Mouse (Mus musculus) heart, adult 2 months (tissue): ENCODE measurements around the gene Clstn2.

Experiments
- CTCF ChIP-seq: fragments of 200-600 bp; IDR thresholded peaks from 2 replicates; pipeline ENCODE4 v1.8.1; 2022; ENCODE audit warnings: antibody characterized with exemption, mild to moderate bottlenecking, moderate library complexity
- EP300 ChIP-seq: fragments of 200-500 bp; IDR thresholded peaks from 2 replicates; pipeline ENCODE4 v1.6.1; 2011; ENCODE audit warnings: low read depth, low read length, control low read depth; ENCODE audit not compliant: insufficient read depth
- POLR2A ChIP-seq: fragments of 200-500 bp; IDR thresholded peaks from 2 replicates; pipeline ENCODE4 v1.6.1; 2011; ENCODE audit warnings: mild to moderate bottlenecking, low read depth, low read length, control low read depth; ENCODE audit not compliant: insufficient read depth

DNA sequence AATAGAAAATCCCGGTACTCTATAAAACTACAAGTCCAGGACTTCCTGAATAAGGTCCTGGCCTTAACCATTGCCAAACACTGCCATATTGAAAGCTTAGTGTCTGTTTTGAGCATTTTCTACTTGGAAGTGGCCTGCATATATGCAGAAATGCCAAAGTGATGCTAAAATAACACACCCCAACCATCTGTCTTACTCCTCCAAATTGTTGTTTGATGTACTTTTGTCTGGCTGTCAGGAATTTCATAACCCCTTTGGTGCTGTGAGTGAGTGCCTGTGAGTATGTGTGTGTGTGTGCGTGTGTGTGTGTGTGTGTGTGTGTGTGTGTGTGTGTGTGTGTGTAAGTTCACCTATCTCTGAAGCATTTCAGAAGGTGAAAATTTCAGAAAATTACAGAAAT, 13.1 kb downstream of the Clstn2 start:
- TF ChIP-seq CTCF (no peak), POLR2A (no peak), EP300 (no peak)
